Mouse (Mus musculus): Measurements from ENCODE around the gene Rab17. TPM values are rescaled to one million over a fixed set of nuclear protein-coding genes. Genes with fewer than 3 reads are reported as not detected.

The Rab17 gene
- not detected in 3 replicates for total RNA-seq (2017)

- no peak for ATAC-seq (replicated peaks; ENCODE audit: insufficient number of reproducible peaks, low FRiP score, low TSS enrichment, poor library complexity, severe bottlenecking)
Observed at GRCm38 (mm10) chr1:90969347-90969784, at the start of gene Rab17. Gene Rab17 (minus strand): TSS chr1:90969661.

GRCm38 (mm10) chr1:91017111-91017758, 47.8 kb upstream of the Rab17 start:
- no peak for ATAC-seq (replicated peaks; ENCODE audit: insufficient number of reproducible peaks, low FRiP score, low TSS enrichment, poor library complexity, severe bottlenecking)

GRCm38 (mm10) chr1:91015571-91015970, 46.1 kb upstream of the Rab17 start:
- ATAC-seq (replicated peaks; ENCODE audit: insufficient number of reproducible peaks, low FRiP score, low TSS enrichment, poor library complexity, severe bottlenecking), result no peak

- ATAC-seq (replicated peaks; ENCODE audit: insufficient number of reproducible peaks, low FRiP score, low TSS enrichment, poor library complexity, severe bottlenecking), result no peak
Observed at GRCm38 (mm10) chr1:91013803-91014202, 44.3 kb upstream of the Rab17 start.

GRCm38 (mm10) chr1:91011336-91011735, 41.9 kb upstream of the Rab17 start:
- ATAC-seq (replicated peaks; ENCODE audit: insufficient number of reproducible peaks, low FRiP score, low TSS enrichment, poor library complexity, severe bottlenecking), result no peak

GRCm38 (mm10) chr1:91010716-91011115, 41.3 kb upstream of the Rab17 start:
- ATAC-seq (replicated peaks; ENCODE audit: insufficient number of reproducible peaks, low FRiP score, low TSS enrichment, poor library complexity, severe bottlenecking), result no peak

GRCm38 (mm10) chr1:91010216-91010615, 40.8 kb upstream of the Rab17 start:
- ATAC-seq (replicated peaks; ENCODE audit: insufficient number of reproducible peaks, low FRiP score, low TSS enrichment, poor library complexity, severe bottlenecking), result no peak

GRCm38 (mm10) chr1:91009266-91009665, 39.8 kb upstream of the Rab17 start:
- no peak for ATAC-seq (replicated peaks; ENCODE audit: insufficient number of reproducible peaks, low FRiP score, low TSS enrichment, poor library complexity, severe bottlenecking)

- no peak for ATAC-seq (replicated peaks; ENCODE audit: insufficient number of reproducible peaks, low FRiP score, low TSS enrichment, poor library complexity, severe bottlenecking)
Observed at GRCm38 (mm10) chr1:91008746-91009145, 39.3 kb upstream of the Rab17 start.

- ATAC-seq (replicated peaks; ENCODE audit: insufficient number of reproducible peaks, low FRiP score, low TSS enrichment, poor library complexity, severe bottlenecking), result no peak
Observed at GRCm38 (mm10) chr1:91008147-91008682, 38.8 kb upstream of the Rab17 start.

- no peak for ATAC-seq (replicated peaks; ENCODE audit: insufficient number of reproducible peaks, low FRiP score, low TSS enrichment, poor library complexity, severe bottlenecking)
Observed at GRCm38 (mm10) chr1:91006708-91007107, 37.2 kb upstream of the Rab17 start.

GRCm38 (mm10) chr1:91006037-91006436, 36.6 kb upstream of the Rab17 start:
- no peak for ATAC-seq (replicated peaks; ENCODE audit: insufficient number of reproducible peaks, low FRiP score, low TSS enrichment, poor library complexity, severe bottlenecking)

GRCm38 (mm10) chr1:91003522-91004253, 34.2 kb upstream of the Rab17 start:
- no peak for ATAC-seq (replicated peaks; ENCODE audit: insufficient number of reproducible peaks, low FRiP score, low TSS enrichment, poor library complexity, severe bottlenecking)

GRCm38 (mm10) chr1:91002641-91003040, 33.2 kb upstream of the Rab17 start:
- no peak for ATAC-seq (replicated peaks; ENCODE audit: insufficient number of reproducible peaks, low FRiP score, low TSS enrichment, poor library complexity, severe bottlenecking)

- no peak for ATAC-seq (replicated peaks; ENCODE audit: insufficient number of reproducible peaks, low FRiP score, low TSS enrichment, poor library complexity, severe bottlenecking)
Observed at GRCm38 (mm10) chr1:91001871-91002539, 32.5 kb upstream of the Rab17 start.

- no peak for ATAC-seq (replicated peaks; ENCODE audit: insufficient number of reproducible peaks, low FRiP score, low TSS enrichment, poor library complexity, severe bottlenecking)
Observed at GRCm38 (mm10) chr1:91001101-91001500, 31.6 kb upstream of the Rab17 start.

GRCm38 (mm10) chr1:90999911-91000601, 30.6 kb upstream of the Rab17 start:
- no peak for ATAC-seq (replicated peaks; ENCODE audit: insufficient number of reproducible peaks, low FRiP score, low TSS enrichment, poor library complexity, severe bottlenecking)

- no peak for ATAC-seq (replicated peaks; ENCODE audit: insufficient number of reproducible peaks, low FRiP score, low TSS enrichment, poor library complexity, severe bottlenecking)
Observed at GRCm38 (mm10) chr1:90998891-90999611, 29.6 kb upstream of the Rab17 start.

Measured in monocyte, adult 5-6 weeks (primary cell).